Mouse (Mus musculus): Measurements from ENCODE around the gene Ankrd13d.

Ankrd13d gene

DNA sequence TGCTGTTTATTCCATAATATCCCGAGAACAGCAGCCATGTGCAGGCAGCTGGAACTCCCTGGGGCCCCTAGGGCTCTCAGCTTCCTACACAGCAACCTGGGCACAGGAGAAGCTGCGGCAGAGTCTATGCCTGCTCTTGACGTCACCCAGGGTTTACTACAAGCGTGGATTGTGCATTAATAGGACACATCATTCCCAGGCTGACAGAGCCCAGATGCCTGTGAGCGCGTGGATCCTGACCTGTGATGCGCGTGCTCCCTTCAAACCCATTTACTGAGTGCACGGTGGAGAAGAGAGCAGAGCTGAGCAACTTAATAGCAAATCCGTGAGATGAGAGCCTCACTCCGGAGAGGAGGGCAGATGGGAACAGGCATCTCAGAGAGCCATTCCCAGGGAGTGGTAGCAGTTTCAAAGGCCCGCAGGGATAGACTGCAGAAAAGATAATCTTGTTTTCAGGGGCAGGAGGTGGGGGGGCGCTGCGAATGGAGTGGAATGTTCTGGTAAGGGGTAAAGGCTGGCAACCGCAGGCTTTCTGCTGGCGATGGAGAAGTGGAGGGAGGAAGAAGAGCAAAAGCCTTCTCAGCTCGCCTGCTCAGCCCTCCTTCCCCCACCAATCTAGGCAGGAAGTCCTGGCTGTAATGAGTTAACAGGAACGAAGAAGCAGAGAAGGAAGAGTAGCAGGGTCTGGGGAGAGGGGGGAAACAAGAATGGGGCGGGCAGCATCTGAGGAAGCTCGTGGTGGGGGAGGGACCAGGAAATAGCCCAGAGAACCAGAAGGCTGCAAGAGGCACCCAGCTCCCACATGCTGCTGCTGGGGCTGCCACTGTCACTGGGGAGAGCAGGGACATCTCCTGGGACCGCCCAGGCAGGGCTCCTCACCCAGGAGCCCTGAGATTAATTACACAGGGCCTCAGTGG lies 19.1 kb upstream of the Ankrd13d start:
- DNase-seq (ENCODE audit: low read depth, low spot score), result peak; percentile 77

DNA sequence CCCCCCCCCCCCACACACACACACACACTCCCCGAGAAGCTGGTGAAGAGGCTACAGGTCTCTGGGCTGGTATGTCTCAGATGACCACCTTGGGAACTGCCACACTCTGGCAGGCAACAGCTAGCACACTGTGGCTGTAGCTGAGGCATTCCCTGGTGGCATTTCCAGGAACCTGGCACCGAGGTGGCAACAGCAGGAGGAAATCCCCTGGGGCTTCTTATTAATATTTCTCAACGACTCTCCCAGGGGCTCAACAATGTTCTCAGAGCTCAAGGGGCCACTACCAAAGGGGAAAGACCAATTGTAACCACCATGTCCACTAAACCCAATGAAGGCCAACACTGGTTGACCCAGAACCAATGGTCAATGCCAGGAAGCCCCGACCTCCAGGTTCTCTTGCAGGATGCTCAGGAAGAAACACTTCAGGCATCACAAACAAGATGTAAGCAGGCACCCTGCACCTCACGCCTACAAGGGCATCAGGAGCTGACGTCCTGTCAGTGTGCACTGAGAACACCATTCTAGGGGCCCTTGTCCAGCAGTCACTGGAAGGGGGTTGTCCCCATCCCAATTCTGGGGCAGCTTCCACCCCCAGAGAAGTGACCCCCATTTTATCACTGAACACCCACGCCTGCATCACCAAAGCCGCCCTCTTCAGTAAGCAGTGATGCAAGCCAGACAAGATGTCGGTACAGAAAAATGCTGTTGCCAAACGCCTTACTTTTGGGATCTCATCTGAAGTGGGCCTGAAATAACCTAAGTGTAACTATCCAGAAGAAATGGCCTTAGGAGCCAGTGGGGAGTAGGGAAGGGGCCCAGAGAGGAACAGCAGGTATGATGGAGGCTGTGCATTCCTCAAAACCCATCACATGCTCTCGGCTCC lies 18.2 kb upstream of the Ankrd13d start:
- no peak for DNase-seq (ENCODE audit: low read depth, low spot score)

DNA sequence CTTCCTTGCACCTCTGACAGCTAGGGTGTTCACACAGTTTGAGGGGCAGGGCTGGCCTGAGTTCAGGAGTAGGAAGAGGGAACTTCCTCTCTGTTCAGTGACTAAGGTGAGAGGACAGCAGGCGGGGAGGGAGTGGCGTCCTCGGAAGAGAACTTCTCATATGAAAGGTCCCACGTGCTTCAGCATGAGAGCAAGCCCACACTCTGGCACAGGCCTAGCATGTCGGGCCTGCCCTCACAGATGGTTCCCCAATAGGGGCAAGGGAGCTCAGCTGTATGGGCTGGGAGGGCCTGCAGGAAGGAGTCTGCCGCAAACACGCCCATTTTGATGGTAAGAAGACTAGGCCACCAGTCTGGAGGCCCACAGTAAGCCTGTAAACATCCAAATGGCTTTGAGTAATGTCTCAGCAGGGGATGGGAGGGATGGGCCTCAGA lies 17.4 kb upstream of the Ankrd13d start:
- DNase-seq (ENCODE audit: low read depth, low spot score), result peak; percentile 90

DNA sequence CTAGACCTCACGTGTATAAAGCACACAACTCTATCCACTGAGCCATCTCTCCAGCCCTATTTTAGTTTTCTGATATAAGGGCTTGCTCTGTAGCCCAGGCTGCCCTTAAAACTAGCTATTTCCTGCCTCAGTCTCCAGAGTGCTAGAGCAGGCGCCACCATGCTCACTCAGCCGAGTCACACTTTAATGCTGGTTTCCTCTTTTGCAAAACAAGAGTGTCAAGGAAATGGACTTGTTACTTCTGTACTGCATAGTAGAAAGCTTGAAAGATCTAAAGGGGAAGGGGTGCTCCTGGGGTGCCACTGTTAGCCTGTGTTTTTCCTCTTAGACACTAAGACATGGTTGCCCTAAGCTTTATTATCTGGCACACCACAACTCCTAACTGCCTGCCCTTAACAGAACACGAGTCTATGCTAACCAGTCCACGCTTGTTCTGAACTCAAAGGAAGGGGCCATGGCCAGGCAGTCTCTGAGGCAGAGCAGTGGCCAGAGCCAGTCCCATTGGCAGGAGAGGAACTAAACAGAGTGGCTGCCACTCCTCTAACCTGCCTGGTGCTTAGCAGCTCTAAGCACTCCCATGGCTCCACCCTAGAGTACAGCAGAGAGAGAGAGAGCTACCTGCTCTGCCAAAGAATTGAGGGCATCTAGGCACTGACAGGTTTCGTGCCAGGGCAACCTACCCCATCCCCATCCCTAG lies 16.8 kb upstream of the Ankrd13d start:
- peak; percentile 79 for DNase-seq (ENCODE audit: low read depth, low spot score)

DNA sequence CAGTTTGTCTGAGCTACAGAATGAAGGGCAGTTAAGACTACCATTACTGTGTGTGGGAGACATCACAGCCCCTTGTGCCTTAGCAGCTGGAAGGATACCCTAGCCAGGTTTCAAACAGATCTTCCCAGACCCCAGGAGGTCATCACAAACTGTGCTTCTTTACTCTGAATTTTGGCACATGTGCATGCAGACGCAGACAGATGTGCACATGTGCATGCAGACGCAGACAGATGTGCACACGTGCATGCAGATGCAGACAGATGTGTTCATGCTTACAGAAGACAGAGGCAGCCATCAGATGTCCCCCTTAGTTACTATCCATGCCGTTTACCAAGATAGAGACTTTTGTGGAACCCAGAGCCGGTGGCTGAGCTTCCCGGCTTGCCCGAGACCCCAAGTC lies 16.2 kb upstream of the Ankrd13d start:
- no peak for DNase-seq (ENCODE audit: low read depth, low spot score)

DNA sequence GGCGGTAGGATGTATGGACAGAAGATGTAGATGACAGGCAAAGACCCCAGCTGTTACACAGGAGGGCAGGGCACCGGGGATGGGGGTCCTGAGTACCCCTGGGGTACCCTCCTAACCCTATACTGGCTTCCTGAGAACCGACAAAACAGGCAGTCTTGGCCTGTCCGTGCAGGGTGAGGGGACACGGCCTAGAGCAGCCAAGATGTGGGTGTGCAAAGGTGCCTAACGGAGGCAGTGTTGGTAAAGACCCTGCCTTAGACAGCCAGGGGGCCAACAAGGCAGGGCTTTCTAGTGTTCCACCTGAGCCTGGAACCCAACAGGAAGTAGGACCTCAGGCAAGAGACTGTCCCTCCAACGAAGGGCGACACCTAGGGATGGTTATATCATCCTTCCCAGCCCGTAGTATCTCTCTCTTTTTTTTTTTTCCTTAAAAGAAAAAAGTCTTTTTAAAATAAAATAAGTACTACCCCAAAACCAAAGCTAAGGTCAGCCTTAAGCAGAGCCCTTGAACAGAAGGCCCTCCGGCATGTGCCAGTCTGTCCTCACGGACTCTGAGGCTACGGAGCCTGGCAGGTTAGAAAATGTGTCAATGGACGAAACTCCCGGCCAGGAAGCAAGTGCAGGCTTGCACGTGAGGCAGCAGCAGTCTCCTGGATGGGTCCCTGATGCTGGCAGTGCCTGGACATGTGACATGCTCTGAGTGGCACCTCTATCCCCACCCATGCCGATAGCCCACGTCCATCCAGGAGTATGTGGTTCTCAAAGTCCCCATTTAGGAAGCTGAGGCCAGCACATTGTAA lies 15.6 kb upstream of the Ankrd13d start:
- no peak for DNase-seq (ENCODE audit: low read depth, low spot score)

DNA sequence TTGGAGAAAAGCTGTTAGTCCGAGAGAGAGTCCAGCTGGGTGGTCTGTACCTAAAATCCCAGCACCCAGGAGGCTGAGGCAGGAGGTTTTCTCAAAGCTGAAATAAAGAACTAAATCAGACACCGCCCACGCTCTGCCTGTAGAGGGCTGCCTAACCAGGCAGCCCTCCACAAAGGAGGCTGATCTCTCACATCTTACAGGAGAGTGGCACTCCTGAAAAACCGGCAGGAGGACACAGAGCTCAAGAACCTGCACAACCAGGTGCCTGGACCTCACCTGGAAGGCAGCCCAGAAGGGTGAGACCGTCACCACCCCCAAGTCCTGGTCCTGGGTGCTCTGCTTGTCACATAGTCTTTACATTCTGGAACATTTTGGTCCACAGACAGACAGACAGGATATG lies 14.9 kb upstream of the Ankrd13d start:
- DNase-seq (ENCODE audit: low read depth, low spot score), result peak; percentile 47

DNA sequence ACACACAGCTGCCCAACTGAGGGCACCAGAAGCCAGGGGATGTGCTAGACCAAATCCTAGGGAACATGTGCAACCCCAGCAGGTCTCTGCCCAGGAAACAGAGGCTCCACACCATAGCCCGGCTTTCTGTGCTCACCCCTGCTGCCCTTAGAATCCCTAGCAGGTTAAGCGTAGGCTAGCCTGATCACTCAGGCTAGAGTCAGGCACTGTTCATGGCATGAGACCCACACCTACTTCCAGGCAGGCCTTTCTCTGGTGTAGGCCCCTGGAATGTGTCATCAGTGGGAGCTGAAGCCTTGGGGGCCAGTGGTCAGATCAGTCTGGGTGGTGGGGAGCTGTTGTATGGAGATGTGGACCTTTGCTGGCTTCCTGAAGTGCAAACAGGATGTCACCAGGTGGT lies 13.7 kb upstream of the Ankrd13d start:
- DNase-seq (ENCODE audit: low read depth, low spot score), result no peak

DNA sequence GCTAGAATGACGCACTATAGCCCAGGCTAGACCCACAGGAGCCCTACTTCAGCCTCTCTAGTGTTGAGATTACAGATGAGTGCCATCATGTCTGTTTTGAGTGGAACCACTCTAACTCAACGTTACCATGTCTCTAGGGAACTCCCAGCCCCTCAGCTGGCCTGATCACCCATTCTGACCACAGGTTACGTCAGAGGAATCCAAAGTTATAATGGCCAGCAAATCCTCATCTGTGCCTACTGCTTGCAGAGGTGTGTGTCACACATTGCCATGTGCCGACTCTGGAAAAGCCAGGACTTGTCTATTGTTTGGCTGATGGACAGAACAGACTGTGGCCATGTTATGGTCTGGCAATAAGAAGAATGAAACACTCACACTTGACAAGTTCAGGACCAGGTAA lies 12.5 kb upstream of the Ankrd13d start:
- DNase-seq (ENCODE audit: low read depth, low spot score), result no peak

DNA sequence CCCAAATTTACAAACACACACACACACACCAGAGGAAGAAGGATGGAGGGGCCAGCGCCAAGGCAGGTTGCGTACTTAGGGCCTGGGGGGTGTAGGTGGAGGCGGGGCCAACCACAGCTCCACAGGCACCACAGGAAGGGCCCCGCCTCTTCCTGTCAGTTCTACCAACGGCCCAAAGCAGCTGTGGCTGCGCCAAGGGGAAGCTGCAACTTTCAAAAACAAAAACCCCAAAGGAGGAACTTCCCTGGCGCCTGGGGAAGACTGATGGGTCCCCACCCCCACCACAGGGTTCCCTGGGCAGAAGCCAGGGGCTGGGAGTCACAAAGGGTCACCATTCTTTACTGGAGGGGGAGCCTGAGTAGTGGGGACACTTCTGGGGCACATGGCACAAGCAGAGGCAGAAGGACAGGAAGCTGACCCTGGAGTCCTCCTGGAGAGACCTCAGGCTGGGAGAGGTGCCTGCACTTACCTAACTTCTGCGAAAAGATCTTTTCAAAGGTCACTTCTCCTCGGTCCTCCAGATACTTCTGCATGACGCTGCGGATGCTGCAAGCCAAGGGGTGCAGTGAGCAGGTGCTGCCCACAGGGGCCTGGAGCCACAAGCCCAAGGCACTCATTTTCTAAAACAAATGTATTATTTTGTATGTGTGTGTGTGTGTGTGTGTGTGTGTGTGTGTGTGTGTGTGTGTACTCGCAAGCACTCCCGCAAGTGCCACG lies 11.6 kb upstream of the Ankrd13d start:
- peak; percentile 93 for DNase-seq (ENCODE audit: low read depth, low spot score)

DNA sequence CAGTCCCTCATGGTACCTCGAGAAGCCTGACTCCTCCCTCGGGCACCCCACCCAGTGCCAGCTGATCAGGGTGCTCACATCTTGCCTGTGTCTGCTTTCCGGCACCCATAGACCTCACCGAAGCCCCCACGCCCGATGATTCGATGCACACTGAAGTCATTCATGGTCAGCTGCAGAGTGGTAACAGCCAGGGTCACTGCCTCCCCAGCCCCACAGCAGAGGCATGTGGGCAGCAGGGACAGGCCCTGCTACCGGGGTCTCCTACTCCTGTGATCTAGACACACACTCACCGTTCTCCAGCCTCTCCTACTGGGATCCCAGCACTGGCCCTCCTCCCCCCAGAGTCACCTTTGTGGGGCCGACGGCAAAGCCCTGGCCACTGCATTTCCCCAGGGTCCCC lies 8.2 kb upstream of the Ankrd13d start:
- DNase-seq (ENCODE audit: low read depth, low spot score), result no peak

DNA sequence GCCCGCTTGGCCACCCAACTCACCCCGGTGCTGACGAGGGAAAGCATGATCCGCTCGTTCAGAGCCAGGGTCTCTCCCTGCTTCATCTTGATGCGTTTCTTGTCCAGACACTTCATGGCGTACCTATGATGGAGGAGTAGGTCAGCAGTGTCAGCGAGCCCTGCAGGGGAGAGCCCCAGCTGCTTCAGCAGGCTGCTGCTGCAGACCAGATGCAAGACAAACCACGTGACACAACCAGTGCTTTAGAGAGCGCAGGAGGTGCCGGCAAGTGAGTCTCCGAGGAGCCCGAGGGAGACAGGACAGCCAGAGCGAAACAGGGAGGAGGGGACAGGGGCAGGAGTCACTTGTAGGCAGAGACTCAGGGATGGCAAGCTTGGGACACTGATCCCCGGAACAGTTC lies 7.8 kb upstream of the Ankrd13d start:
- no peak for DNase-seq (ENCODE audit: low read depth, low spot score)

DNA sequence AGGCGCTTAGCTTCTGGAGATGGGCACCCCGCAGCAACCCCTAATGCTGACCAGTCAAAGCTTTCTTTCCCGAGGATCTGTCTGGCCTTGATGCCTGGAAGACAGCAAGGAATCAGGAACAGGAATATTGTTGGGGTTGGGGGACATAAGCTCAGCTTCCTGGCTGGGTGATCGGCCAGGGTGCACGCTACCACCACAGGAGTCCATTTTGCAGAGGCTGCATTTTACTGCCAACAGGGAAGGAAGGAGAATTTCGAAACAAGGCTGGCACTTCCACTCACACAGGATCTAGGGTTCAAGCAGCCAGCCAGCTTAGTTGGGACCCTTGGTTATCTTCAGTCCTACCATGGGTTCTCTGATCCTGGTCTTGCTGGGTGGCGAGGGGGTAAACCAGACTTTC lies 716 bp upstream of the Ankrd13d start:
- peak; percentile 40 for DNase-seq (ENCODE audit: low read depth, low spot score)

DNA sequence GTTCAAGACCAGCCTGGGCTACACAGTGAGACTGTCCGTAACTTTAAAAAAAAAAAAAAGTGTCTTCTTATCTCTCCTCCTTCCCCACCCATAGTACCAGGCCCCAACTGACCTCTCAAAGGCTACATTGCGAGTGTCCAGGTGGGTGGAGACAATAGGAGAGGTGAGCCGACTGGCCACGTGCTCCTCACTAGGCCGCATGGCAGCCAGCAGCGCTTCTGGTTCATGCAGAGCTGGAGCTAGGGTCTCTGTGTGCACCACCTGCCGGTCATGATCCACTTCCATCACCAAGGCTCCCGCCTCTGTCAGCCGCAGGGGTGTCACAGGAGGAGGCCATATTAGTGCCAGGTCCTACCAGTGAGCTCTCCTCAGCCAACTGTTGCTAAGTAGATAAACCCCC lies 2.5 kb downstream of the Ankrd13d start:
- DNase-seq (ENCODE audit: low read depth, low spot score), result no peak

DNA sequence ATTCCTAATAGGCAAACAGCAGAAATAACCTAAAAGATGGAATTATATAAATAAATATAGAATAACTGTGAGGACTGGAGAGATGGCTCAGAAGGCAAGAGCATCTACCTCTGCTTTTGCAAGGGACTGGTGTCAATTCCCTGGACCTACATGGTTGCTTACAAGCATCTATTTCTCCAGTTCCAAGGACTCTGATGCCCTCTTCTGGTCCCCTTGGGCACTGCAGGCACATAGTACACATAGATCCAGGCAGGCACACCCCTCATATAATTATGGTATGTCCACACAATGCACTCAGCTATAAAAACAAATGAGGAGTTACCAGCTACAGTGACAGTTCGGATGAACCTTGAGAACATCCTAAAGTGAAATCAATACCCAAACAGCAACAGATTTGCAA lies 3.5 kb downstream of the Ankrd13d start:
- peak; percentile 53 for DNase-seq (ENCODE audit: low read depth, low spot score)

DNA sequence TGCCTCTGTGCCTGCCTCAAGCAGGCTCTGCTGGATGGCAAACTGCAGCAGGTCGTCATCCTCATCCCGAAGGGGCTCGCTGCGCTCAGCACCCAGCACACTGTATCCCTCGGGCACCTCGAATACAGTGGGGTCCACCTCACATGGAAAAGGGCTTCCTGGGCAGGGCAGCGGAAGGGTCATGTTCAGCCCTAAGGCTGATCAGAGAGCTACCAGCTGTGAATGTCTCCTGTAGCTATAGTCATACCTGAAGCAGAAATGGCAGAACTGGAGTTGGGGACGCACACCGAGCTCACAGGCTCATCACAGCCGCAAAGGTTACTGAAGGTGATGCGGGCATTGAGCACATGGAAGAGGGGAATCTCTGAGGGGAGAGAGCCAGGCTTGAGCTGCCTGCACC lies 12.0 kb downstream of the Ankrd13d start:
- no peak for DNase-seq (ENCODE audit: low read depth, low spot score)

DNA sequence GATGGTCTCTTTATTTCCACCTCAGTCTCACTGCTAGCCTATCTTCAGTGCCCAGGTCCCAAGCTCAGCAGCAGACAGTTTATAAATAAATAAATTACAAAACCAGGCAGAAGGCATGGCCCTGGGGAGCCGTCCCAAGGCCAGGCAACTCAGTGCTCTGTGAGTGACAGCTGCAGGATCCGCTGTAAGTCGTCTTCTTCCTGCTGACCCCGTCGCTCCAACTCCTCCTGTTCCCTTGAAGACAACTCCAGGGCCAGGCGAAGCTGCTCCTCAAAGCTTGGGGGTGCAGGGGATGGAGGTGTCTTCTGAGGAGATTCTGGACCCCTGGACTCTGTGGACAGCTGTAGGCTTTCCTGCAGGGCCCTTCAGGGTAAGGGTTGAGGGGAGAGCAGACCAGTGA lies 12.8 kb downstream of the Ankrd13d start:
- no peak for DNase-seq (ENCODE audit: low read depth, low spot score)

DNA sequence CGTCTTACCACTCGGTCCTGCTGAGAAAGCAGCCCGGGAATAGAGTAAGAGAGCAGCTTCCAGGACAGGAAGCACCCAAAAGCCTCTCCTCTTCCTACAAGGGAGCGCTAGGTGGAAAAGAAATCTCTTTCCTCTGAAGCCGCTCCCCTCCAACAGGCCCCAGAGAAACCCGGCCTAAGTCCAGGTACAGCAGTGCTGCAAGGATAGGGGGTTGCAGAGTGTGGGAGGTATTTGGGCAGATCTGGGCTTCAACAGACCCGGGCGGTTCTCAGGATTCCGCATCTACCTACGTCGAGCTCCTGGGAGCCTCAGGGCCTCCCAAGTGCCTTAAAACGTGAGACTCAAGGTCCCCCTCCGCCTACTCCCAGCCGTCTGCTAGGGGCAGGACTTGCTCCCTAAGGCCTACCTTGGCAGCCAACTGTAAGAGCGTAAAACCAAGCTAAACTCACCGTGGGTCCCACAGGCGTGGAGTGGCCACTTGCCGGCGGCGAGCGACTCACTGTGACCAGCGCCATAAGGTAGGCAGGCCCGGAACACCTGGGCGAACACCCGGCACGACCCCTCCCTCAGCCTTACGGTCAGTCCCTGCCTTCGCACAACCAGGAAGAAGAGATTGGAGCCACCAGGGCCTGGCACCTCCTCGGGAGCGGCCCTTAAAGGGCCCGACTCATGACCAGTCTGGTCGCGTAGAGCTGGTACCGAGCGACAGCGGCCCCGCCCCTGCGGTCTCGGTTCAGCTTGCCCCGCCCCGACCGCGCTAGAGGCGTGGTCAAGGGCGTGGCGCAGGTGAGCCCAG lies 14.2 kb downstream of the Ankrd13d start, which contains the start of gene Ssh3:
Ssh3 (minus strand) TSS at position 615 of the 796 bp plus-strand sequence.
- DNase-seq (ENCODE audit: low read depth, low spot score), result peak; percentile 48

DNA sequence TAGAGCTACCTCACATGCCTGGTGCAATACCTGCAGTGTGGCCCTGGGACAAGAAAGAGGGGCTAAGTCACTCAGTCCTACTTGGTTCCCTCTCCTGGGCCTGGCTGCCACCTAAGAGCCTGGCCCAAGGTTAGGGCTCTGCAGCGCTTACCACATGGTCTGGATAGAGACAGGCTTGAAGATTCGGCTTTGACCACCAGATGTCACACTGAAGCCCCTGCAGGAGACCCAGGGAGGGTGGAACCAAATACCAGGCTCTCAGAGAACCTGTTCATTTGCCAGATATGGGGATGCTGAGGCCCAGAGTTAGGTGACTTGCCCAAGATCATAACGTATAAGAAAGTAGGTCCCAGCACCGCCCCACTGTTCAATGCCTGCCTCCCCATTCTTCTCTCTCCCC lies 17.0 kb downstream of the Ankrd13d start:
- peak; percentile 37 for DNase-seq (ENCODE audit: low read depth, low spot score)
